Mouse (Mus musculus) limb, embryonic 11.5 days (tissue): ENCODE results near the gene Mcee. TPM values are rescaled to one million over a fixed set of nuclear protein-coding genes. Genes with fewer than 3 reads are reported as not detected.
A peak's percentile ranks its signal among the peaks of the same experiment; 100 is the strongest.

ENCODE experiments used
- ATAC-seq: fragments of 200-750 bp; cut with Nextera tagmentation; 2 replicates; pipeline ENCODE4 v1.8.0; 2017; ENCODE audit warnings: low read depth; ENCODE audit not compliant: insufficient number of reproducible peaks, low FRiP score, low TSS enrichment
- DNase-seq: peaks from one replicate; pipeline ENCODE4 v3.0.0-alpha.2; 2015; ENCODE audit warnings: low spot score
- H3K27ac ChIP-seq: fragments of 300-500 bp; sonication (generic); replicated peaks from 2 replicates; pipeline ENCODE4 v1.5.1; 2014; ENCODE audit warnings: low read depth, mild to moderate bottlenecking, low read length
- H3K27me3 ChIP-seq: fragments of 300-500 bp; sonication (generic); 2 replicates; pipeline ENCODE4 v1.6.1; 2014; ENCODE audit warnings: mild to moderate bottlenecking, low read length, mixed read lengths; ENCODE audit not compliant: control insufficient read depth, insufficient read depth
- H3K36me3 ChIP-seq: fragments of 300-500 bp; sonication (generic); 2 replicates; pipeline ENCODE4 v1.6.1; 2014; ENCODE audit warnings: mild to moderate bottlenecking, low read length, moderate library complexity, mixed read lengths; ENCODE audit not compliant: control insufficient read depth, insufficient read depth
- H3K4me1 ChIP-seq: fragments of 300-500 bp; sonication (generic); 2 replicates; pipeline ENCODE4 v1.6.1; 2014; ENCODE audit warnings: low read length, mixed read lengths; ENCODE audit not compliant: control insufficient read depth, insufficient read depth
- H3K4me2 ChIP-seq: fragments of 300-500 bp; sonication (generic); 2 replicates; pipeline ENCODE4 v1.6.1; 2014; ENCODE audit warnings: low read depth, mild to moderate bottlenecking, moderate library complexity; ENCODE audit not compliant: severe bottlenecking
- H3K4me3 ChIP-seq: fragments of 300-500 bp; sonication (generic); 2 replicates; pipeline ENCODE4 v1.5.1; 2014; ENCODE audit warnings: low read depth, low read length
- H3K9ac ChIP-seq: fragments of 300-500 bp; sonication (generic); 2 replicates; pipeline ENCODE4 v1.6.1; 2014; ENCODE audit warnings: mild to moderate bottlenecking, low read length
- H3K9me3 ChIP-seq: fragments of 300-500 bp; sonication (generic); 2 replicates; pipeline ENCODE4 v1.6.1; 2016; ENCODE audit warnings: low read length; ENCODE audit not compliant: control insufficient read depth
- WGBS: fragments of 180-500 bp; shearing (Covaris S2); extraction: QIAGEN DNeasy Blood & Tissue Kit; methylation state at CpG from one replicate; pipeline ENCODE4 v1.1.7; 2014; 5-methylcytosine and 5-hydroxymethylcytosine counted together
- polyA plus RNA-seq: library from polyadenylated mRNA; unstranded; fragments of >200 nt; fragmentation: Nextera tagmentation; extraction: Ambion mirVana; gene quantifications from 2 replicates; pipeline ENCODE4 v1.2.1, GENCODE M21; 2014

Gene Mcee
- polyA plus RNA-seq: 45.6 and 50.1 TPM in 2 replicates

- H3K4me1 ChIP-seq: 0 out of 2 replicates have a peak, but pooled peaks cover 2% of the 10 kb centered on the region
- DNase-seq (peak; percentile 97), ATAC-seq (peak; percentile 99)
- H3K9ac ChIP-seq: peak within 1 kb of the TSS; percentile 70
- WGBS: under 1% methylated on average over 54 of the region's 54 CpGs
- H3K36me3 ChIP-seq: peaks cover 5% of the 10 kb centered on the region; the same call in 1 of the 2 replicates
- peak within 1 kb of the TSS; percentile 65 for H3K4me2 ChIP-seq
- H3K27ac ChIP-seq: peak within 1 kb of the TSS; percentile 51; the same call in 1 of the 2 replicates
- H3K9me3 ChIP-seq: no peaks in the 10 kb centered on the region
- H3K27me3 ChIP-seq: no peaks in the 10 kb centered on the region
- peak within 1 kb of the TSS; percentile 69 for H3K4me3 ChIP-seq
These were observed at the start of gene Mcee, which contains the start of gene Mphosph10 for GRCm38 (mm10) chr7:64392122-64392818. Gene Mcee, plus strand, starts transcription at chr7:64392607. Gene Mphosph10, minus strand, starts transcription at chr7:64392268.

- H3K27me3 ChIP-seq: no peaks in the 10 kb centered on the region
- DNase-seq (no peak), ATAC-seq (no peak)
- H3K9ac ChIP-seq: no peak overlapping the region
- H3K9me3 ChIP-seq: no peaks in the 10 kb centered on the region
- 0 out of 2 replicates have a peak, but pooled peaks cover 2% of the 10 kb centered on the region for H3K36me3 ChIP-seq
- no peak overlapping the region for H3K4me3 ChIP-seq
- H3K27ac ChIP-seq: no peak overlapping the region
- no peak overlapping the region for H3K4me2 ChIP-seq
- H3K4me1 ChIP-seq: no peaks in the 10 kb centered on the region
- WGBS: 92% methylated on average over 1 of the region's 1 CpGs
These were observed 44.6 kb upstream of the Mcee start for GRCm38 (mm10) chr7:64347813-64348212.

- 90% methylated on average over 15 of the region's 15 CpGs for WGBS
- Histone ChIP-seq H3K4me2 (no peak overlapping the region), H3K9me3 (no peaks in the 10 kb centered on the region), H3K9ac (no peak overlapping the region), H3K27me3 (no peaks in the 10 kb centered on the region), H3K4me1 (no peaks in the 10 kb centered on the region), H3K36me3 (0 out of 2 replicates have a peak, but pooled peaks cover 2% of the 10 kb centered on the region), H3K27ac (no peak overlapping the region), H3K4me3 (no peak overlapping the region)
- DNase-seq (no peak), ATAC-seq (no peak)
These were observed 43.1 kb upstream of the Mcee start for GRCm38 (mm10) chr7:64349147-64349861.

- Histone ChIP-seq H3K36me3 (no peaks in the 10 kb centered on the region), H3K27ac (no peak overlapping the region)
- no peak for ATAC-seq
These were observed 41.3 kb upstream of the Mcee start for GRCm38 (mm10) chr7:64351087-64351486.

GRCm38 (mm10) chr7:64354206-64354605 is 38.2 kb upstream of the Mcee start:
- no peak for DNase-seq
- H3K4me1 ChIP-seq: no peaks in the 10 kb centered on the region
- 78% methylated on average over 14 of the region's 14 CpGs for WGBS
- no peak overlapping the region for H3K4me3 ChIP-seq
- H3K27ac ChIP-seq: no peak overlapping the region
- no peak overlapping the region for H3K9ac ChIP-seq
- no peak overlapping the region for H3K4me2 ChIP-seq
- H3K27me3 ChIP-seq: no peaks in the 10 kb centered on the region
- peaks cover 3% of the 10 kb centered on the region; the same call in 1 of the 2 replicates for H3K36me3 ChIP-seq
- H3K9me3 ChIP-seq: no peaks in the 10 kb centered on the region
- ATAC-seq: no peak

More at GRCm38 (mm10) chr7:64351087-64351486, 41.3 kb upstream of the Mcee start:
- no peaks in the 10 kb centered on the region for H3K9me3 ChIP-seq
- H3K4me1 ChIP-seq: no peaks in the 10 kb centered on the region
- no peak overlapping the region; the same call in 1 of the 2 replicates for H3K9ac ChIP-seq
- no peaks in the 10 kb centered on the region for H3K27me3 ChIP-seq
- no peak overlapping the region for H3K4me3 ChIP-seq
- 84% methylated on average over 4 of the region's 4 CpGs for WGBS
- DNase-seq: no peak
- no peak overlapping the region for H3K4me2 ChIP-seq

- Histone ChIP-seq H3K4me3 (no peak overlapping the region), H3K9ac (no peak overlapping the region), H3K27ac (no peak overlapping the region), H3K9me3 (no peaks in the 10 kb centered on the region), H3K36me3 (peaks cover 3% of the 10 kb centered on the region; the same call in 1 of the 2 replicates), H3K27me3 (no peaks in the 10 kb centered on the region), H3K4me1 (no peaks in the 10 kb centered on the region), H3K4me2 (no peak overlapping the region)
- ATAC-seq (no peak), DNase-seq (no peak)
- 89% methylated on average over 5 of the region's 5 CpGs for WGBS
These were observed 35.7 kb upstream of the Mcee start for GRCm38 (mm10) chr7:64356661-64357060.

GRCm38 (mm10) chr7:64357405-64357804 is 35.0 kb upstream of the Mcee start:
- Histone ChIP-seq H3K9ac (no peak overlapping the region), H3K27ac (no peak overlapping the region), H3K36me3 (peaks cover 3% of the 10 kb centered on the region; the same call in 1 of the 2 replicates), H3K4me1 (no peaks in the 10 kb centered on the region), H3K27me3 (no peaks in the 10 kb centered on the region), H3K9me3 (no peaks in the 10 kb centered on the region), H3K4me2 (no peak overlapping the region), H3K4me3 (no peak overlapping the region)
- DNase-seq (no peak), ATAC-seq (no peak)
- 94% methylated on average over 9 of the region's 9 CpGs for WGBS

- Histone ChIP-seq H3K4me2 (no peak overlapping the region), H3K27me3 (no peaks in the 10 kb centered on the region), H3K9me3 (no peaks in the 10 kb centered on the region), H3K4me3 (no peak overlapping the region), H3K4me1 (no peaks in the 10 kb centered on the region), H3K9ac (no peak overlapping the region), H3K27ac (no peak overlapping the region), H3K36me3 (peaks cover 9% of the 10 kb centered on the region; the same call in 1 of the 2 replicates)
- DNase-seq (no peak), ATAC-seq (no peak)
- WGBS: 87% methylated on average over 6 of the region's 6 CpGs
These were observed 33.7 kb upstream of the Mcee start for GRCm38 (mm10) chr7:64358666-64359065.
